Mouse (Mus musculus): ENCODE measurements around the gene Oog4. TPM values are rescaled to one million over a fixed set of nuclear protein-coding genes. Genes with fewer than 3 reads are reported as not detected.

The Oog4 gene
- not detected for total RNA-seq (2023)

GRCm38 (mm10) chr4:143450224-143450623 is at the start of gene Oog4:
Gene Oog4, minus strand, starts transcription at chr4:143450324.

GRCm38 (mm10) chr4:143412219-143413092 is 37.7 kb downstream of the Oog4 start, which contains the start of gene Pramef8:
Gene Pramef8, plus strand, starts transcription at chr4:143412426.

DNA sequence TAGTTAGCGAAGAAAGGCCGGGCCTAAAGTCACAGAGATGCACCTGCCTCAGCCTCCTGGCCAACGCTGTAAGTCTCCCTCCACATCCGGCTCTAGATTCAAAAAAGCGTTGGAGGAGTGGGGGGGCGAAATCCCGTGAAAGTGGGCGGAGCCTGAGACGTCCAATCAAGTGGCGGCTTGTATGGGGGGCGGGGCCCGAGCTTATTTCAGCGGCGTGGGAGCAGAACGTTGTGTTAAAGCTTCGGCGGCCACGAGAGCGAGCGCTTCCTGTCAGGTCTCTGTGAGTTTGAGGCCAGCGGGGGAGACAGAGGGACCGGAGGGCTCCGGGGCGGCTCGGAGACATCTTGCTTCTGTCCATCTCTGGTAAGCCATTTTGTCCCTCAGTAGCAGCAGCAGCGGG is 55.9 kb downstream of the Oog4 start, which contains the start of gene Pramel1:
Pramel1 (plus strand) TSS at position 248 of the 400 bp plus-strand sequence.

Other genes starting within 250 kb of the Oog4 start
- 10 to 100 TPM; 37.9 to 43.0 TPM for gene Prdm2, start 237.3 kb downstream of the Oog4 start, total RNA-seq (2023)
- gene Pdpn, start 150.8 kb downstream of the Oog4 start, total RNA-seq (2023): 1 to 10 TPM in 1 of 2 experiments, under 1 TPM in 1; 0.61 to 1.0 TPM
- gene Lrrc38, start 100.6 kb downstream of the Oog4 start, total RNA-seq (2023): not detected
- gene Pramel1, start 55.9 kb downstream of the Oog4 start, total RNA-seq (2023): not detected
- gene Pramef8, start 37.9 kb downstream of the Oog4 start, total RNA-seq (2023): 10 to 100 TPM; 31.2 to 34.7 TPM
- not detected for gene Gm13043, start 61.0 kb upstream of the Oog4 start, total RNA-seq (2023)
- not detected for gene Gm13040, start 85.6 kb upstream of the Oog4 start, total RNA-seq (2023)
- not detected for gene BC080695, start 101.4 kb upstream of the Oog4 start, total RNA-seq (2023)
- gene Gm13057, start 101.4 kb upstream of the Oog4 start, total RNA-seq (2023): not detected
- gene Gm13083, start 164.7 kb upstream of the Oog4 start, total RNA-seq (2023): not detected
- gene Gm13088, start 206.9 kb upstream of the Oog4 start, total RNA-seq (2023): not detected

Measured in neutrophil, adult 83 days (primary cell).